Mouse (Mus musculus) thymus, postnatal 10 days (tissue): ENCODE measurements around the gene Wnt10b.
"Not testable (repeated sequence)": the region's sequence is repeated elsewhere in the genome, so short reads cannot be mapped to it uniquely, and the experiment has no call there.

ENCODE experiments used
- DNase-seq, 2 experiments: peaks; one replicate each; pipeline ENCODE4 v3.0.0; 2021; ENCODE audit warnings: low spot score in 2 of 2

Wnt10b gene

GRCm38 (mm10) chr15:98777762-98778161, at the start of gene Wnt10b:
Gene Wnt10b, minus strand, starts transcription at chr15:98778150.
- DNase-seq: no peak

GRCm38 (mm10) chr15:98827611-98828011, 49.7 kb upstream of the Wnt10b start:
- DNase-seq: no peak

- DNase-seq: no peak
These were observed 45.5 kb upstream of the Wnt10b start for GRCm38 (mm10) chr15:98823434-98823833.

- DNase-seq: no peak
These were observed 44.2 kb upstream of the Wnt10b start for GRCm38 (mm10) chr15:98822147-98822546.

- peak in 1 of 2 experiments; percentile 44 for DNase-seq
These were observed 43.5 kb upstream of the Wnt10b start for GRCm38 (mm10) chr15:98821403-98821802.

GRCm38 (mm10) chr15:98820937-98821336, 43.0 kb upstream of the Wnt10b start:
- DNase-seq: no peak

- no peak for DNase-seq
These were observed 40.2 kb upstream of the Wnt10b start for GRCm38 (mm10) chr15:98818171-98818570.

- DNase-seq: no peak
These were observed 34.9 kb upstream of the Wnt10b start for GRCm38 (mm10) chr15:98812741-98813424.

GRCm38 (mm10) chr15:98810212-98810611, 32.3 kb upstream of the Wnt10b start:
- DNase-seq: not testable (repeated sequence)

- DNase-seq: no peak
These were observed 31.4 kb upstream of the Wnt10b start, which contains the start of gene Ddn for GRCm38 (mm10) chr15:98809390-98809789. Gene Ddn, minus strand, starts transcription at chr15:98809490.

- DNase-seq: no peak
These were observed 30.7 kb upstream of the Wnt10b start for GRCm38 (mm10) chr15:98808651-98809134.

GRCm38 (mm10) chr15:98807895-98808650, 30.1 kb upstream of the Wnt10b start:
- DNase-seq: peak; percentile 64 to 68

GRCm38 (mm10) chr15:98806809-98807770, 29.1 kb upstream of the Wnt10b start:
- no peak for DNase-seq

- DNase-seq: no peak
These were observed 28.3 kb upstream of the Wnt10b start for GRCm38 (mm10) chr15:98806071-98806808.

- DNase-seq: peak in 1 of 2 experiments; percentile 44
These were observed 27.5 kb upstream of the Wnt10b start for GRCm38 (mm10) chr15:98805324-98806040.

GRCm38 (mm10) chr15:98804054-98804453, 26.1 kb upstream of the Wnt10b start:
- peak; percentile 51 to 81 for DNase-seq

- DNase-seq: no peak
These were observed 25.0 kb upstream of the Wnt10b start for GRCm38 (mm10) chr15:98802926-98803325.

- peak in 1 of 2 experiments; percentile 74 for DNase-seq
These were observed 21.4 kb upstream of the Wnt10b start for GRCm38 (mm10) chr15:98799396-98799795.

- DNase-seq: no peak
These were observed 21.0 kb upstream of the Wnt10b start for GRCm38 (mm10) chr15:98798903-98799302.

GRCm38 (mm10) chr15:98797835-98798492, 20.0 kb upstream of the Wnt10b start:
- no peak for DNase-seq
